Mouse (Mus musculus) neural tube, postnatal 0 days (tissue): ENCODE data around the gene Hs2st1. TPM values are rescaled to one million over a fixed set of nuclear protein-coding genes. Genes with fewer than 3 reads are reported as not detected.

ENCODE experiments used
- polyA plus RNA-seq: library from polyadenylated mRNA; unstranded; fragments of >200 nt; fragmentation: Nextera tagmentation; extraction: Ambion mirVana; gene quantifications from 2 replicates; pipeline ENCODE4 v1.2.1, GENCODE M21; 2015

Hs2st1 gene
- 13.2 and 14.7 TPM in 2 replicates for polyA plus RNA-seq

DNA sequence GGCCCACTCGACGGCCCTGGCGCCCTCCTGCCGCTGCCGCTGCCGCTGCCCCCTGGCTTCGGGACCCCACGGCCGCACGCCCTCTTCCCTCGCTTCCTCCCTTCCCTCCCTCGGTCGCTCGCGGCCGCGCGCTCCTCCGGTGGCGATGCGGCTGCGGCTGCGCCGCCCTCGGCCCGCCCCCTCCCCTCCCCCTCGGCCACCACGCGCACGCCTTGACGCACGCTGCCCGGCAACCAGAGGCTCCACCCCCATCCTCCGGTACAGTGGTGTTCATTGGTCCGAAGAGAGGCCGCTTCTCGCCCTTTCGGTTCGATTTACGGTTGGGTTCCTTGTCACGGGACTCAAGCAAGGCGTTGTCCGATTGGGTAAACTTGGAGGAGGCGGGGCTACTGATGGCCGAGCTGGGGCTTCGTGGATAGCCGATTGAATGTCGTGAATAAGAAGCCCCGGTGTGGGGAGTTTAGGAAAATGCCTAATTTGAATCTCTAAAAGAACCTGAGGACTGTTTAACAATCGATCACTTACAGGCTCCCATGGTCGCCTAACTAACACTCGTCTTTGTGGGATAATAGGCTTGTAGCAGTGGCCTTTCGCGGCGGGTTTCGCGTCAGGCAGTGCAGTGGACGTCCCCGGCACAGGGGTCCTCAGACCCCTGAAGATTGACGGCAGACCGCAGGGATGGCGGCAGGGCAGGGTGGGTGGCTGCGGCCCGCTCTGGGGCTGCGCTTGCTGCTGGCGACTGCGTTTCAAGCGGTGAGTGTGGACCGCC lies at the start of gene Hs2st1, which contains the start of gene Selenof:
Gene Hs2st1 (minus strand): TSS at position 135 of the 769 bp plus-strand sequence.
Gene Selenof (plus strand): TSS at position 258 of the 769 bp plus-strand sequence.

Other genes with a start within 250 kb of the Hs2st1 start
- gene Selenof, start 123 bp upstream of the Hs2st1 start, polyA plus RNA-seq: 693 and 698 TPM in 2 replicates
- 123 and 128 TPM in 2 replicates for gene Sh3glb1, start 150.2 kb upstream of the Hs2st1 start, polyA plus RNA-seq
- gene Clca3a1, start 190.8 kb upstream of the Hs2st1 start, polyA plus RNA-seq: 0.28 and 0.48 TPM in 2 replicates
- gene Clca3a2, start 249.3 kb upstream of the Hs2st1 start, polyA plus RNA-seq: 0.14 and 0.43 TPM in 2 replicates